Mouse (Mus musculus): ENCODE results near the gene Krtap8-1. TPM values are rescaled to one million over a fixed set of nuclear protein-coding genes. Genes with fewer than 3 reads are reported as not detected.

Krtap8-1 gene
- not detected in 2 replicates for polyA plus RNA-seq (2015; fragmentation: Nextera tagmentation; extraction: Ambion mirVana)

GRCm38 (mm10) chr16:89487852-89488251, at the start of gene Krtap8-1:
Gene Krtap8-1 (minus strand): TSS chr16:89487952.
- no peak within 1 kb of the TSS for H3K4me2 ChIP-seq
- no peaks in the 10 kb centered on the region for H3K36me3 ChIP-seq
- H3K27me3 ChIP-seq (replicated peaks): no peaks in the 10 kb centered on the region
- H3K4me3 ChIP-seq (replicated peaks): no peak within 1 kb of the TSS
- H3K4me1 ChIP-seq: no peaks in the 10 kb centered on the region
- no peak for ATAC-seq (ENCODE audit: low FRiP score)
- no peak within 1 kb of the TSS for H3K9ac ChIP-seq (replicated peaks)
- H3K9me3 ChIP-seq (replicated peaks): no peaks in the 10 kb centered on the region
- H3K27ac ChIP-seq (replicated peaks): no peak within 1 kb of the TSS
- WGBS: 87% methylated on average over 7 of the region's 7 CpGs

GRCm38 (mm10) chr16:89537349-89537748, 49.6 kb upstream of the Krtap8-1 start:
- no peaks in the 10 kb centered on the region for H3K27me3 ChIP-seq (replicated peaks)
- H3K4me1 ChIP-seq: 0 out of 2 replicates have a peak, but pooled peaks cover 3% of the 10 kb centered on the region
- H3K4me3 ChIP-seq (replicated peaks): no peak overlapping the region
- H3K9ac ChIP-seq (replicated peaks): no peak overlapping the region
- no peaks in the 10 kb centered on the region for H3K36me3 ChIP-seq
- no peak for ATAC-seq (ENCODE audit: low FRiP score)
- no peak overlapping the region for H3K27ac ChIP-seq (replicated peaks)
- 68% methylated on average over 6 of the region's 6 CpGs for WGBS
- no peaks in the 10 kb centered on the region for H3K9me3 ChIP-seq (replicated peaks)
- no peak overlapping the region for H3K4me2 ChIP-seq

- peak; percentile 59 for ATAC-seq (ENCODE audit: low FRiP score)
- no peak overlapping the region for H3K4me2 ChIP-seq
- WGBS: 11% methylated on average over 7 of the region's 7 CpGs
- H3K36me3 ChIP-seq: no peaks in the 10 kb centered on the region
- H3K9me3 ChIP-seq (replicated peaks): no peaks in the 10 kb centered on the region
- H3K4me1 ChIP-seq: peaks cover 21% of the 10 kb centered on the region; the same call in 1 of the 2 replicates
- H3K27ac ChIP-seq (replicated peaks): peak overlapping the region; percentile 23; the same call in 1 of the 2 replicates
- no peak overlapping the region for H3K4me3 ChIP-seq (replicated peaks)
- H3K27me3 ChIP-seq (replicated peaks): no peaks in the 10 kb centered on the region
- H3K9ac ChIP-seq (replicated peaks): no peak overlapping the region
These were observed 42.8 kb upstream of the Krtap8-1 start for GRCm38 (mm10) chr16:89530547-89530946.

GRCm38 (mm10) chr16:89529846-89530245, 42.1 kb upstream of the Krtap8-1 start:
- WGBS: 51% methylated on average over 7 of the region's 7 CpGs
- no peak overlapping the region for H3K4me3 ChIP-seq (replicated peaks)
- no peak overlapping the region for H3K27ac ChIP-seq (replicated peaks)
- H3K36me3 ChIP-seq: no peaks in the 10 kb centered on the region
- H3K27me3 ChIP-seq (replicated peaks): no peaks in the 10 kb centered on the region
- H3K4me1 ChIP-seq: peaks cover 21% of the 10 kb centered on the region; the same call in 1 of the 2 replicates
- H3K9ac ChIP-seq (replicated peaks): no peak overlapping the region
- H3K9me3 ChIP-seq (replicated peaks): no peaks in the 10 kb centered on the region
- H3K4me2 ChIP-seq: no peak overlapping the region
- ATAC-seq (ENCODE audit: low FRiP score): no peak

- H3K36me3 ChIP-seq: no peaks in the 10 kb centered on the region
- H3K4me1 ChIP-seq: peaks cover 21% of the 10 kb centered on the region; the same call in 1 of the 2 replicates
- no peaks in the 10 kb centered on the region for H3K9me3 ChIP-seq (replicated peaks)
- H3K27ac ChIP-seq (replicated peaks): no peak overlapping the region
- H3K27me3 ChIP-seq (replicated peaks): no peaks in the 10 kb centered on the region
- 51% methylated on average over 3 of the region's 3 CpGs for WGBS
- no peak overlapping the region for H3K9ac ChIP-seq (replicated peaks)
- H3K4me3 ChIP-seq (replicated peaks): no peak overlapping the region
- ATAC-seq (ENCODE audit: low FRiP score): no peak
- H3K4me2 ChIP-seq: no peak overlapping the region
These were observed 40.6 kb upstream of the Krtap8-1 start for GRCm38 (mm10) chr16:89528380-89528779.

- Histone ChIP-seq H3K9me3 (replicated peaks) (no peaks in the 10 kb centered on the region), H3K4me3 (replicated peaks) (no peak overlapping the region), H3K36me3 (no peaks in the 10 kb centered on the region), H3K27me3 (replicated peaks) (no peaks in the 10 kb centered on the region), H3K4me1 (peaks cover 3% of the 10 kb centered on the region; the same call in 1 of the 2 replicates), H3K4me2 (no peak overlapping the region), H3K9ac (replicated peaks) (no peak overlapping the region), H3K27ac (replicated peaks) (no peak overlapping the region)
- no peak for ATAC-seq (ENCODE audit: low FRiP score)
- WGBS: 85% methylated on average over 4 of the region's 4 CpGs
These were observed 33.2 kb upstream of the Krtap8-1 start for GRCm38 (mm10) chr16:89520996-89521395.

GRCm38 (mm10) chr16:89520555-89520954, 32.8 kb upstream of the Krtap8-1 start:
- no peaks in the 10 kb centered on the region for H3K36me3 ChIP-seq
- H3K9ac ChIP-seq (replicated peaks): no peak overlapping the region
- 0 out of 2 replicates have a peak, but pooled peaks cover 3% of the 10 kb centered on the region for H3K4me1 ChIP-seq
- no peak overlapping the region for H3K4me2 ChIP-seq
- no peaks in the 10 kb centered on the region for H3K27me3 ChIP-seq (replicated peaks)
- no peak for ATAC-seq (ENCODE audit: low FRiP score)
- H3K4me3 ChIP-seq (replicated peaks): no peak overlapping the region
- 97% methylated on average over 2 of the region's 2 CpGs for WGBS
- no peaks in the 10 kb centered on the region for H3K9me3 ChIP-seq (replicated peaks)
- H3K27ac ChIP-seq (replicated peaks): no peak overlapping the region

- Histone ChIP-seq H3K4me2 (no peak overlapping the region), H3K9ac (replicated peaks) (no peak overlapping the region), H3K9me3 (replicated peaks) (no peaks in the 10 kb centered on the region), H3K4me1 (0 out of 2 replicates have a peak, but pooled peaks cover 3% of the 10 kb centered on the region), H3K27me3 (replicated peaks) (no peaks in the 10 kb centered on the region), H3K36me3 (no peaks in the 10 kb centered on the region), H3K27ac (replicated peaks) (no peak overlapping the region), H3K4me3 (replicated peaks) (no peak overlapping the region)
- WGBS: 85% methylated on average over 6 of the region's 6 CpGs
- ATAC-seq (ENCODE audit: low FRiP score): no peak
These were observed 32.3 kb upstream of the Krtap8-1 start for GRCm38 (mm10) chr16:89520091-89520490.

- H3K4me3 ChIP-seq (replicated peaks): no peak overlapping the region
- no peak overlapping the region for H3K27ac ChIP-seq (replicated peaks)
- H3K27me3 ChIP-seq (replicated peaks): no peaks in the 10 kb centered on the region
- H3K9me3 ChIP-seq (replicated peaks): no peaks in the 10 kb centered on the region
- ATAC-seq (ENCODE audit: low FRiP score): no peak
- H3K4me1 ChIP-seq: peaks cover 10% of the 10 kb centered on the region
- 64% methylated on average over 9 of the region's 9 CpGs for WGBS
- H3K4me2 ChIP-seq: no peak overlapping the region
- no peaks in the 10 kb centered on the region for H3K36me3 ChIP-seq
- no peak overlapping the region for H3K9ac ChIP-seq (replicated peaks)
These were observed 29.9 kb upstream of the Krtap8-1 start for GRCm38 (mm10) chr16:89517635-89518034.

GRCm38 (mm10) chr16:89513431-89513830, 25.7 kb upstream of the Krtap8-1 start:
- Histone ChIP-seq H3K27ac (replicated peaks) (no peak overlapping the region), H3K9ac (replicated peaks) (no peak overlapping the region), H3K36me3 (no peaks in the 10 kb centered on the region), H3K4me2 (peak overlapping the region; percentile 13; the same call in 1 of the 2 replicates), H3K4me1 (peaks cover 12% of the 10 kb centered on the region), H3K27me3 (replicated peaks) (no peaks in the 10 kb centered on the region), H3K4me3 (replicated peaks) (no peak overlapping the region), H3K9me3 (replicated peaks) (no peaks in the 10 kb centered on the region)
- WGBS: 39% methylated on average over 7 of the region's 7 CpGs
- peak; percentile 23; the same call in 1 of the 2 replicates for ATAC-seq (ENCODE audit: low FRiP score)

GRCm38 (mm10) chr16:89508223-89508622, 20.5 kb upstream of the Krtap8-1 start, which contains the start of gene Krtap7-1:
Gene Krtap7-1 (minus strand): TSS chr16:89508323.
- Histone ChIP-seq H3K27me3 (replicated peaks) (no peaks in the 10 kb centered on the region), H3K9ac (replicated peaks) (no peak within 1 kb of the TSS), H3K9me3 (replicated peaks) (no peaks in the 10 kb centered on the region), H3K36me3 (no peaks in the 10 kb centered on the region), H3K4me2 (no peak within 1 kb of the TSS), H3K4me1 (peaks cover 6% of the 10 kb centered on the region), H3K4me3 (replicated peaks) (no peak within 1 kb of the TSS), H3K27ac (replicated peaks) (no peak within 1 kb of the TSS)
- WGBS: 85% methylated on average over 4 of the region's 4 CpGs
- no peak for ATAC-seq (ENCODE audit: low FRiP score)

- no peaks in the 10 kb centered on the region for H3K27me3 ChIP-seq (replicated peaks)
- 96% methylated on average over 2 of the region's 2 CpGs for WGBS
- no peaks in the 10 kb centered on the region for H3K36me3 ChIP-seq
- H3K4me1 ChIP-seq: no peaks in the 10 kb centered on the region
- no peak overlapping the region for H3K4me2 ChIP-seq
- H3K9ac ChIP-seq (replicated peaks): no peak overlapping the region
- H3K9me3 ChIP-seq (replicated peaks): no peaks in the 10 kb centered on the region
- no peak overlapping the region for H3K4me3 ChIP-seq (replicated peaks)
- H3K27ac ChIP-seq (replicated peaks): no peak overlapping the region
- ATAC-seq (ENCODE audit: low FRiP score): no peak
These were observed 15.8 kb upstream of the Krtap8-1 start for GRCm38 (mm10) chr16:89503571-89503970.

Measured in neural tube, embryonic 15.5 days (tissue).